Mouse (Mus musculus) forebrain, postnatal 0 days (tissue): Measurements from ENCODE around the gene Ppef1. TPM values are rescaled to one million over a fixed set of nuclear protein-coding genes. Genes with fewer than 3 reads are reported as not detected.
"Not testable (repeated sequence)": the region's sequence is repeated elsewhere in the genome, so short reads cannot be mapped to it uniquely, and the experiment has no call there.

Experiments
- ATAC-seq: fragments of 200-750 bp; cut with Nextera tagmentation; 2 replicates; pipeline ENCODE4 v1.8.0; 2017; ENCODE audit warnings: mild to moderate bottlenecking, moderate library complexity
- DNase-seq: peaks from one replicate; pipeline ENCODE4 v3.0.0-alpha.2; 2015
- H3K27ac ChIP-seq: fragments of 300-500 bp; sonication (generic); 2 replicates; pipeline ENCODE4 v1.5.1; 2014; ENCODE audit warnings: low read depth, mild to moderate bottlenecking, antibody characterized with exemption, low read length, moderate library complexity, mixed read lengths
- H3K27me3 ChIP-seq: fragments of 300-500 bp; sonication (generic); 2 replicates; pipeline ENCODE4 v1.6.1; 2014; ENCODE audit warnings: mild to moderate bottlenecking, low read length, mixed read lengths; ENCODE audit not compliant: insufficient read depth
- H3K36me3 ChIP-seq: fragments of 300-500 bp; sonication (generic); 2 replicates; pipeline ENCODE4 v1.6.1; 2014; ENCODE audit warnings: mild to moderate bottlenecking, moderate library complexity; ENCODE audit not compliant: insufficient read depth
- H3K4me1 ChIP-seq: fragments of 300-500 bp; sonication (generic); 2 replicates; pipeline ENCODE4 v1.6.1; 2014; ENCODE audit warnings: antibody characterized with exemption; ENCODE audit not compliant: insufficient read depth
- H3K4me2 ChIP-seq: fragments of 300-500 bp; sonication (generic); 2 replicates; pipeline ENCODE4 v1.6.1; 2014; ENCODE audit warnings: low read depth, mild to moderate bottlenecking, moderate library complexity
- H3K4me3 ChIP-seq: fragments of 300-500 bp; sonication (generic); 2 replicates; pipeline ENCODE4 v1.5.1; 2014; ENCODE audit warnings: low read depth, low read length, mixed read lengths
- H3K9ac ChIP-seq: fragments of 300-500 bp; sonication (generic); 2 replicates; pipeline ENCODE4 v1.6.1; 2014; ENCODE audit warnings: mild to moderate bottlenecking
- H3K9me3 ChIP-seq: fragments of 300-500 bp; sonication (generic); 2 replicates; pipeline ENCODE4 v1.6.1; 2016; ENCODE audit warnings: low read length
- CTCF ChIP-seq: sonication (generic); IDR thresholded peaks from 2 replicates; pipeline ENCODE4 v1.5.1; 2016; ENCODE audit warnings: antibody characterized with exemption, control low read depth, low read depth
- WGBS: fragments of 180-500 bp; shearing (Covaris S2); extraction: QIAGEN DNeasy Blood & Tissue Kit; methylation state at CpG from one replicate; pipeline ENCODE4 v1.1.7; 2014; 5-methylcytosine and 5-hydroxymethylcytosine counted together
- polyA plus RNA-seq: library from polyadenylated mRNA; unstranded; fragments of >200 nt; fragmentation: Nextera tagmentation; extraction: Ambion mirVana; gene quantifications from 2 replicates; pipeline ENCODE4 v1.2.1, GENCODE M21; 2015
- total RNA-seq: library from RNA; depleted of rRNA; stranded (reverse); fragments of >200 nt; gene quantifications from 2 replicates; pipeline ENCODE4 v1.2.3, GENCODE M21; 2014; rRNA removed

Ppef1 gene
- total RNA-seq (0.77 and 0.90 TPM in 2 replicates), polyA plus RNA-seq (0.47 and 0.84 TPM in 2 replicates)

GRCm38 (mm10) chrX:160735650-160736049 lies at the start of gene Ppef1:
Ppef1 (minus strand) TSS chrX:160735765.
- Histone ChIP-seq H3K4me3 (no peak within 1 kb of the TSS), H3K9ac (no peak within 1 kb of the TSS), H3K36me3 (no peaks in the 10 kb centered on the region), H3K27me3 (no peaks in the 10 kb centered on the region), H3K4me1 (no peaks in the 10 kb centered on the region), H3K9me3 (no peaks in the 10 kb centered on the region), H3K4me2 (no peak within 1 kb of the TSS), H3K27ac (no peak within 1 kb of the TSS)
- WGBS, result 68% methylated on average over 5 of the region's 5 CpGs
- ATAC-seq, result no peak
- no peak for DNase-seq
- TF ChIP-seq CTCF, result no peak

- no peaks in the 10 kb centered on the region for H3K9me3 ChIP-seq
- no peak for DNase-seq
- 72% methylated on average over 5 of the region's 5 CpGs for WGBS
- H3K27me3 ChIP-seq, result no peaks in the 10 kb centered on the region
- no peak overlapping the region for H3K27ac ChIP-seq
- TF ChIP-seq CTCF, result no peak
- no peak overlapping the region for H3K4me2 ChIP-seq
- H3K36me3 ChIP-seq, result no peaks in the 10 kb centered on the region
- no peak overlapping the region for H3K4me3 ChIP-seq
- no peaks in the 10 kb centered on the region for H3K4me1 ChIP-seq
- no peak overlapping the region for H3K9ac ChIP-seq
- no peak for ATAC-seq
Measured at GRCm38 (mm10) chrX:160782276-160782675, 46.7 kb upstream of the Ppef1 start.

GRCm38 (mm10) chrX:160773033-160773432 lies 37.5 kb upstream of the Ppef1 start:
- peak; percentile 83 for ATAC-seq
- 28% methylated on average over 1 of the region's 1 CpGs for WGBS

GRCm38 (mm10) chrX:160769622-160770021 lies 34.1 kb upstream of the Ppef1 start:
- H3K4me1 ChIP-seq, H3K9ac ChIP-seq, ATAC-seq, H3K4me2 ChIP-seq, DNase-seq, H3K4me3 ChIP-seq, H3K36me3 ChIP-seq, H3K27ac ChIP-seq, H3K9me3 ChIP-seq, H3K27me3 ChIP-seq: not testable (repeated sequence)
- WGBS, result 82% methylated on average over 5 of the region's 5 CpGs

More at GRCm38 (mm10) chrX:160773033-160773432, 37.5 kb upstream of the Ppef1 start:
- DNase-seq, result peak; percentile 50
- Histone ChIP-seq H3K36me3 (no peaks in the 10 kb centered on the region), H3K4me2 (no peak overlapping the region), H3K4me3 (no peak overlapping the region), H3K4me1 (no peaks in the 10 kb centered on the region), H3K27me3 (no peaks in the 10 kb centered on the region), H3K27ac (no peak overlapping the region), H3K9ac (no peak overlapping the region), H3K9me3 (no peaks in the 10 kb centered on the region)
- no peak for TF ChIP-seq CTCF

- H3K27ac ChIP-seq, result no peak within 1 kb of the TSS
- H3K9ac ChIP-seq, result no peak within 1 kb of the TSS
- ATAC-seq, result no peak
- 84% methylated on average over 2 of the region's 2 CpGs for WGBS
- peak within 1 kb of the TSS; percentile 44 for H3K4me2 ChIP-seq
- no peaks in the 10 kb centered on the region for H3K27me3 ChIP-seq
- TF ChIP-seq CTCF, result no peak
- H3K36me3 ChIP-seq, result no peaks in the 10 kb centered on the region
- no peaks in the 10 kb centered on the region for H3K9me3 ChIP-seq
- peak within 1 kb of the TSS; percentile 45 for H3K4me3 ChIP-seq
- no peak for DNase-seq
- H3K4me1 ChIP-seq, result no peaks in the 10 kb centered on the region
Measured at GRCm38 (mm10) chrX:160767713-160768112, 32.1 kb upstream of the Ppef1 start, which contains the start of gene Rs1. Rs1 (plus strand) TSS chrX:160768013.

GRCm38 (mm10) chrX:160766233-160766616 lies 30.7 kb upstream of the Ppef1 start:
- Histone ChIP-seq H3K4me1 (no peaks in the 10 kb centered on the region), H3K9ac (no peak overlapping the region), H3K36me3 (no peaks in the 10 kb centered on the region), H3K27ac (no peak overlapping the region), H3K4me3 (peak overlapping the region; percentile 45), H3K27me3 (no peaks in the 10 kb centered on the region), H3K4me2 (peak overlapping the region; percentile 44), H3K9me3 (no peaks in the 10 kb centered on the region)
- DNase-seq, result no peak
- ATAC-seq, result peak; percentile 86
- TF ChIP-seq CTCF, result no peak
- 35% methylated on average over 15 of the region's 15 CpGs for WGBS

GRCm38 (mm10) chrX:160765389-160766232 lies 30.0 kb upstream of the Ppef1 start:
- peak; percentile 95 for DNase-seq

More at GRCm38 (mm10) chrX:160765389-160766232, 30.0 kb upstream of the Ppef1 start:
- H3K4me2 ChIP-seq, result peak overlapping the region; percentile 45
- WGBS, result 44% methylated on average over 30 of the region's 30 CpGs
- TF ChIP-seq CTCF, result no peak
- H3K4me1 ChIP-seq, result no peaks in the 10 kb centered on the region
- H3K9me3 ChIP-seq, result no peaks in the 10 kb centered on the region
- peak; percentile 98 for ATAC-seq
- peak overlapping the region; percentile 45 for H3K4me3 ChIP-seq
- H3K27me3 ChIP-seq, result no peaks in the 10 kb centered on the region
- no peak overlapping the region for H3K27ac ChIP-seq
- H3K36me3 ChIP-seq, result no peaks in the 10 kb centered on the region
- H3K9ac ChIP-seq, result no peak overlapping the region
